Mouse (Mus musculus): ENCODE results near the gene Klrc3. TPM values are rescaled to one million over a fixed set of nuclear protein-coding genes. Genes with fewer than 3 reads are reported as not detected.

Klrc3 gene
- total and polyA plus RNA-seq, 2 experiments = not detected

- TF ChIP-seq POLR2A (IDR thresholded peaks at IDR 0.05; ENCODE audit: extremely low read depth, insufficient read depth, low read length) (no peak), CTCF (IDR thresholded peaks at IDR 0.05; ENCODE audit: low read depth, low read length) (no peak)
- H3K4me1 ChIP-seq (ENCODE audit: control insufficient read depth, insufficient read depth, low read length) = no peaks in the 10 kb centered on the region
- H3K27me3 ChIP-seq (ENCODE audit: control insufficient read depth, insufficient read depth, low read length) = no peaks in the 10 kb centered on the region
- no peak within 1 kb of the TSS for H3K9ac ChIP-seq (ENCODE audit: low read depth, low read length)
- H3K4me3 ChIP-seq (ENCODE audit: insufficient read depth, low read depth, low read length) = no peak within 1 kb of the TSS
- H3K79me2 ChIP-seq (ENCODE audit: control insufficient read depth, insufficient read depth, low read length) = no peaks in the 10 kb centered on the region
- 65% methylated on average over 4 of the region's 4 CpGs for WGBS
- H3K27ac ChIP-seq (replicated peaks; ENCODE audit: insufficient read depth, low read depth, low read length) = no peak within 1 kb of the TSS
- H3K36me3 ChIP-seq (ENCODE audit: control insufficient read depth, insufficient read depth, low read length) = no peaks in the 10 kb centered on the region
- peak; percentile 27 for DNase-seq (ENCODE audit: extremely low read depth, low read depth, low spot score)
These were observed 19.4 kb downstream of the Klrc3 start, which contains the start of gene Klrk1 for GRCm38 (mm10) chr6:129623735-129624134. Gene Klrk1 (minus strand): TSS chr6:129623864.

GRCm38 (mm10) chr6:129608372-129608771, 34.8 kb downstream of the Klrc3 start:
- no peak for DNase-seq (ENCODE audit: extremely low read depth, low read depth, low spot score)
- H3K36me3 ChIP-seq (ENCODE audit: control insufficient read depth, insufficient read depth, low read length) = no peaks in the 10 kb centered on the region
- H3K4me1 ChIP-seq (ENCODE audit: control insufficient read depth, insufficient read depth, low read length) = no peaks in the 10 kb centered on the region
- TF ChIP-seq POLR2A (IDR thresholded peaks at IDR 0.05; ENCODE audit: extremely low read depth, insufficient read depth, low read length) = no peak
- no peak for TF ChIP-seq CTCF (IDR thresholded peaks at IDR 0.05; ENCODE audit: low read depth, low read length)
- no peak overlapping the region for H3K4me3 ChIP-seq (ENCODE audit: insufficient read depth, low read depth, low read length)
- H3K79me2 ChIP-seq (ENCODE audit: control insufficient read depth, insufficient read depth, low read length) = no peaks in the 10 kb centered on the region
- no peak overlapping the region for H3K9ac ChIP-seq (ENCODE audit: low read depth, low read length)
- H3K27me3 ChIP-seq (ENCODE audit: control insufficient read depth, insufficient read depth, low read length) = no peaks in the 10 kb centered on the region
- H3K27ac ChIP-seq (replicated peaks; ENCODE audit: insufficient read depth, low read depth, low read length) = no peak overlapping the region

- no peaks in the 10 kb centered on the region for H3K36me3 ChIP-seq (ENCODE audit: control insufficient read depth, insufficient read depth, low read length)
- TF ChIP-seq CTCF (IDR thresholded peaks at IDR 0.05; ENCODE audit: low read depth, low read length) (no peak), POLR2A (IDR thresholded peaks at IDR 0.05; ENCODE audit: extremely low read depth, insufficient read depth, low read length) (no peak)
- H3K27me3 ChIP-seq (ENCODE audit: control insufficient read depth, insufficient read depth, low read length) = no peaks in the 10 kb centered on the region
- H3K9ac ChIP-seq (ENCODE audit: low read depth, low read length) = no peak within 1 kb of the TSS
- H3K4me1 ChIP-seq (ENCODE audit: control insufficient read depth, insufficient read depth, low read length) = no peaks in the 10 kb centered on the region
- no peaks in the 10 kb centered on the region for H3K79me2 ChIP-seq (ENCODE audit: control insufficient read depth, insufficient read depth, low read length)
- 72% methylated on average over 3 of the region's 3 CpGs for WGBS
- no peak within 1 kb of the TSS for H3K27ac ChIP-seq (replicated peaks; ENCODE audit: insufficient read depth, low read depth, low read length)
- no peak within 1 kb of the TSS for H3K4me3 ChIP-seq (ENCODE audit: insufficient read depth, low read depth, low read length)
- no peak for DNase-seq (ENCODE audit: extremely low read depth, low read depth, low spot score)
These were observed 51.6 kb downstream of the Klrc3 start, which contains the start of gene Klrd1 for GRCm38 (mm10) chr6:129591508-129591907. Gene Klrd1 (plus strand): TSS chr6:129591782.

Other genes with a start within 250 kb of the Klrc3 start
- 23.2 and 24.2 TPM in 2 replicates for gene Clec1b, start 246.0 kb downstream of the Klrc3 start, total RNA-seq (2014; rRNA removed)
- 1.7 and 3.7 TPM in 2 replicates for gene Clec1b, start 246.0 kb downstream of the Klrc3 start, polyA plus RNA-seq (2012; rRNA removed)
- 2.8 and 2.9 TPM in 2 replicates for gene Clec9a, start 234.5 kb downstream of the Klrc3 start, total RNA-seq (2014; rRNA removed)
- 0.44 and 0.86 TPM in 2 replicates for gene Clec9a, start 234.5 kb downstream of the Klrc3 start, polyA plus RNA-seq (2012; rRNA removed)
- gene Clec1a, start 191.3 kb downstream of the Klrc3 start, total RNA-seq (2014; rRNA removed) = 3.2 and 3.5 TPM in 2 replicates
- gene Clec1a, start 191.3 kb downstream of the Klrc3 start, polyA plus RNA-seq (2012; rRNA removed) = 0.20 and 0.34 TPM in 2 replicates
- 0.07 TPM in 1 of 2 replicates, not detected in the other for gene Olr1, start 136.2 kb downstream of the Klrc3 start, total RNA-seq (2014; rRNA removed)
- not detected in 2 replicates for gene Olr1, start 136.2 kb downstream of the Klrc3 start, polyA plus RNA-seq (2012; rRNA removed)
- not detected in 2 replicates for gene Tmem52b, start 130.8 kb downstream of the Klrc3 start, total RNA-seq (2014; rRNA removed)
- not detected in 2 replicates for gene Tmem52b, start 130.8 kb downstream of the Klrc3 start, polyA plus RNA-seq (2012; rRNA removed)
- gene Gabarapl1, start 110.2 kb downstream of the Klrc3 start, total RNA-seq (2014; rRNA removed) = 355 and 458 TPM in 2 replicates
- 318 and 321 TPM in 2 replicates for gene Gabarapl1, start 110.2 kb downstream of the Klrc3 start, polyA plus RNA-seq (2012; rRNA removed)
- gene Klre1, start 65.4 kb downstream of the Klrc3 start, total RNA-seq (2014; rRNA removed) = 0.20 and 0.28 TPM in 2 replicates
- 0.07 and 0.10 TPM in 2 replicates for gene Klre1, start 65.4 kb downstream of the Klrc3 start, polyA plus RNA-seq (2012; rRNA removed)
- 0.83 and 1.3 TPM in 2 replicates for gene Klrd1, start 51.6 kb downstream of the Klrc3 start, total RNA-seq (2014; rRNA removed)
- gene Klrd1, start 51.6 kb downstream of the Klrc3 start, polyA plus RNA-seq (2012; rRNA removed) = 0.13 and 0.14 TPM in 2 replicates
- 3.0 and 3.3 TPM in 2 replicates for gene Klrk1, start 19.5 kb downstream of the Klrc3 start, total RNA-seq (2014; rRNA removed)
- 0.19 and 0.23 TPM in 2 replicates for gene Klrk1, start 19.5 kb downstream of the Klrc3 start, polyA plus RNA-seq (2012; rRNA removed)
- gene Klrc2, start 17.4 kb upstream of the Klrc3 start, total RNA-seq (2014; rRNA removed) = 0.65 and 0.81 TPM in 2 replicates
- gene Klrc2, start 17.4 kb upstream of the Klrc3 start, polyA plus RNA-seq (2012; rRNA removed) = not detected in 2 replicates
- 1.7 and 2.2 TPM in 2 replicates for gene Klrc1, start 35.6 kb upstream of the Klrc3 start, total RNA-seq (2014; rRNA removed)
- gene Klrc1, start 35.6 kb upstream of the Klrc3 start, polyA plus RNA-seq (2012; rRNA removed) = 0.07 and 0.20 TPM in 2 replicates
- gene Klri1, start 73.8 kb upstream of the Klrc3 start, total RNA-seq (2014; rRNA removed) = 0.28 TPM in 1 of 2 replicates, not detected in the other
- not detected in 2 replicates for gene Klri1, start 73.8 kb upstream of the Klrc3 start, polyA plus RNA-seq (2012; rRNA removed)
- gene Klri2, start 97.1 kb upstream of the Klrc3 start, total RNA-seq (2014; rRNA removed) = 0.07 and 0.09 TPM in 2 replicates
- gene Klri2, start 97.1 kb upstream of the Klrc3 start, polyA plus RNA-seq (2012; rRNA removed) = not detected in 2 replicates
- not detected in 2 replicates for gene Gm156, start 140.9 kb upstream of the Klrc3 start, total RNA-seq (2014; rRNA removed)
- gene Gm156, start 140.9 kb upstream of the Klrc3 start, polyA plus RNA-seq (2012; rRNA removed) = not detected in 2 replicates
- gene Gm17631, start 219.3 kb upstream of the Klrc3 start, total RNA-seq (2014; rRNA removed) = not detected in 2 replicates
- not detected in 2 replicates for gene Gm17631, start 219.3 kb upstream of the Klrc3 start, polyA plus RNA-seq (2012; rRNA removed)
- 0.09 and 0.34 TPM in 2 replicates for gene Klra17, start 233.3 kb upstream of the Klrc3 start, total RNA-seq (2014; rRNA removed)
- gene Klra17, start 233.3 kb upstream of the Klrc3 start, polyA plus RNA-seq (2012; rRNA removed) = not detected in 2 replicates

Data from liver, adult 2 months (tissue).